Comparison of ENCODE assay signal across 27 mouse cellular contexts in the genomic region with DNA sequence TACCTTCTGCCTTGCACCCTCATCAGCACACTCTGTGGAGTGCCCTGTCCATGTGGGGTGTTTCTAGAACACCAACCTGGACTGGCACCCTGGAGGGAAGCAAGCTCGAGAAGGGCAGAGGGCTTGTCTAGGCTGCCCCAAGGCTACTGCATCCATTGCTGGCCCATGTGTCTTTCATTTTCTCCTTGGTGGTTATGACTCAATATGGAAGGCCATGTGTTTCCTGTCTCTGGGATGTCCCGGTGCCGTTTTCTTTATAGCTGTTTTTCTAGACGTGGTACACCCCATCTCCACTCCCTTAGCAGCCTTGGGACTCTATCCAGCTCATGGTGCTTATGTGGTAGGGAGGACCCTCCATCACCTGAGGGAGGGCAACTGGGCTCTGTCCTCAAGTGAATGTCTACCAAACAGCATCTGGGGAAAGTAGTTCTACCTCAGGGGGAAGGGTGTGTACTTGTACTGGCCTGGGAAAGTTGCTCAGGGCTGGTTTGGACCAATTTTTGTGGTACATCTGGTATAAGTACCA.
DNase-seq lines count a peak whose midpoint lies in the region; ATAC-seq lines count a peak whose summit lies in the region.
"Had no signal": no experiment of that assay in that cellular context is flagged by ENCODE, and none has a peak within 500 bp of the region (broad histone marks: within the 10 kb centered on the region; RNA-seq: fewer than 3 reads in every experiment).

No protein-coding gene starts in this region.

- 55% methylated on average over 4 of the region's 4 CpGs for WGBS in kidney, embryonic 14.5 days
- 55% methylated on average over 4 of the region's 4 CpGs for WGBS in embryonic facial prominence, embryonic 10.5 days
- WGBS in heart, embryonic 11.5 days (ENCODE audit: insufficient replicate concordance): 67% methylated on average over 4 of the region's 4 CpGs

- no peak overlapping the region for H3K9ac ChIP-seq in kidney, embryonic 14.5 days (ENCODE audit: low read depth, low read length)
- no peak overlapping the region for H3K9ac ChIP-seq in heart, embryonic 11.5 days (ENCODE audit: low read depth, low read length)
- H3K9ac ChIP-seq: forebrain, embryonic 13.5 days; heart, embryonic 12.5 days; liver, embryonic 12.5 days; midbrain, embryonic 13.5 days had no signal

- H3K27me3 ChIP-seq in kidney, embryonic 14.5 days (ENCODE audit: control insufficient read depth, insufficient read depth, low read length): no peaks in the 10 kb centered on the region
- H3K27me3 ChIP-seq in embryonic facial prominence, embryonic 10.5 days (replicated peaks; ENCODE audit: low read depth, poor library complexity, severe bottlenecking): no peaks in the 10 kb centered on the region
- H3K27me3 ChIP-seq in heart, embryonic 11.5 days (ENCODE audit: control insufficient read depth, insufficient read depth, low read length): no peaks in the 10 kb centered on the region
- H3K27me3 ChIP-seq: forebrain, embryonic 13.5 days; heart, embryonic 12.5 days; liver, embryonic 12.5 days; midbrain, embryonic 13.5 days had no signal

- 0 out of 2 replicates have a peak, but pooled peaks cover 3% of the 10 kb centered on the region for H3K9me3 ChIP-seq in kidney, embryonic 14.5 days (ENCODE audit: control insufficient read depth, low read length)
- H3K9me3 ChIP-seq in embryonic facial prominence, embryonic 10.5 days: peaks cover 5% of the 10 kb centered on the region; the same call in 1 of the 2 replicates
- H3K9me3 ChIP-seq in heart, embryonic 11.5 days (replicated peaks; ENCODE audit: control insufficient read depth, low read length): no peaks in the 10 kb centered on the region
- H3K9me3 ChIP-seq: forebrain, embryonic 13.5 days; heart, embryonic 12.5 days; liver, embryonic 12.5 days; midbrain, embryonic 13.5 days had no signal

- peaks cover 12% of the 10 kb centered on the region; the same call in 1 of the 2 replicates for H3K36me3 ChIP-seq in kidney, embryonic 14.5 days (ENCODE audit: control insufficient read depth, insufficient read depth, low read length)
- peaks cover 25% of the 10 kb centered on the region for H3K36me3 ChIP-seq in embryonic facial prominence, embryonic 10.5 days (replicated peaks)
- no peaks in the 10 kb centered on the region for H3K36me3 ChIP-seq in heart, embryonic 11.5 days (ENCODE audit: control insufficient read depth, insufficient read depth, low read length)

- H3K4me2 ChIP-seq in kidney, embryonic 14.5 days (replicated peaks; ENCODE audit: low read depth, low read length): no peak overlapping the region
- H3K4me2 ChIP-seq in heart, embryonic 11.5 days: no peak overlapping the region
- H3K4me2 ChIP-seq: forebrain, embryonic 13.5 days; heart, embryonic 12.5 days; liver, embryonic 12.5 days; midbrain, embryonic 13.5 days had no signal

- H3K27ac ChIP-seq in kidney, embryonic 14.5 days (ENCODE audit: low read depth, low read length): no peak overlapping the region
- H3K27ac ChIP-seq in embryonic facial prominence, embryonic 10.5 days (replicated peaks): 0 out of 2 replicates have a peak overlapping the region, but pooled peaks have one; percentile 27
- no peak overlapping the region for H3K27ac ChIP-seq in heart, embryonic 11.5 days (ENCODE audit: low read depth, low read length)
- H3K27ac ChIP-seq: forebrain, embryonic 13.5 days; gastrocnemius, adult 2 months; hindbrain, embryonic 10.5 days; left cerebral cortex, adult 2 months; liver, embryonic 12.5 days; midbrain, embryonic 13.5 days had no signal

- ATAC-seq in kidney, embryonic 14.5 days (ENCODE audit: low FRiP score, low TSS enrichment): no peak
- ATAC-seq in granulocyte monocyte progenitor cell, adult 5-6 weeks (replicated peaks; ENCODE audit: poor library complexity, severe bottlenecking): peak; percentile 27; the same call in 1 of the 2 replicates
- 0 out of 2 replicates have a peak, but pooled peaks have one; percentile 11 for ATAC-seq in megakaryocyte progenitor cell, adult 5-6 weeks (replicated peaks; ENCODE audit: poor library complexity)
- ATAC-seq in erythroblast, adult 5-6 weeks (replicated peaks; ENCODE audit: low FRiP score, poor library complexity, severe bottlenecking): no peak
- no peak for ATAC-seq in heart, embryonic 11.5 days (replicated peaks; ENCODE audit: insufficient number of reproducible peaks, low FRiP score, low TSS enrichment)
- ATAC-seq: activated CD4-positive, CD25-positive, alpha-beta regulatory T cell, adult 4 months; forebrain, embryonic 13.5 days; hindbrain, embryonic 16.5 days; intestine, embryonic 16.5 days; liver, embryonic 12.5 days; midbrain, embryonic 13.5 days had no signal

- DNase-seq in kidney, postnatal 10 days: peak; percentile 6
- no peak for DNase-seq in embryonic facial prominence, embryonic 10.5 days (ENCODE audit: low spot score)
- no peak for DNase-seq in adrenal gland, postnatal 14 days
- DNase-seq: adrenal gland, adult 8-10 months; cerebellum, adult 2 months; cerebellum, postnatal 25 days; embryo, embryonic 11 days; gastrocnemius, adult 2 months; heart, postnatal 10 days; kidney, adult 9 months; layer of hippocampus, adult 9-11 months; lung, adult 18-20 months; lung, postnatal 10 days had no signal

- no peaks in the 10 kb centered on the region for H3K4me1 ChIP-seq in kidney, embryonic 14.5 days (ENCODE audit: control insufficient read depth, insufficient read depth, low read length)
- H3K4me1 ChIP-seq in embryonic facial prominence, embryonic 10.5 days: peaks cover 10% of the 10 kb centered on the region
- H3K4me1 ChIP-seq in heart, embryonic 11.5 days (ENCODE audit: control insufficient read depth, insufficient read depth, low read length): no peaks in the 10 kb centered on the region
- H3K4me1 ChIP-seq: forebrain, embryonic 13.5 days; hindbrain, embryonic 10.5 days; midbrain, embryonic 13.5 days had no signal

- H3K4me3 ChIP-seq in kidney, embryonic 14.5 days (ENCODE audit: low read length): no peak overlapping the region
- H3K4me3 ChIP-seq in embryonic facial prominence, embryonic 10.5 days: no peak overlapping the region
- H3K4me3 ChIP-seq in heart, embryonic 11.5 days (ENCODE audit: low read depth, low read length): no peak overlapping the region
- H3K4me3 ChIP-seq: forebrain, embryonic 13.5 days; gastrocnemius, adult 2 months; heart, embryonic 12.5 days; hindbrain, embryonic 10.5 days; left cerebral cortex, adult 2 months; liver, embryonic 12.5 days; midbrain, embryonic 13.5 days had no signal

Comparison
In these comparisons a context has a peak if more than half of its experiments do, and no peak if none do; other contexts are left out.
1. ATAC-seq: peak in granulocyte monocyte progenitor cell, adult 5-6 weeks (single experiment) and megakaryocyte progenitor cell, adult 5-6 weeks (single experiment); none in kidney, embryonic 14.5 days (single experiment), erythroblast, adult 5-6 weeks (single experiment) and heart, embryonic 11.5 days (single experiment).